Mouse (Mus musculus) adrenal gland, postnatal 25 days (tissue): ENCODE results near the gene Gm49396. TPM values are rescaled to one million over a fixed set of nuclear protein-coding genes. Genes with fewer than 3 reads are reported as not detected.

Source experiments
- DNase-seq: peaks from one replicate; pipeline ENCODE4 v3.0.0; 2021; ENCODE audit warnings: mixed read lengths
- microRNA-seq, 2 experiments: library from miRNA; unstranded; fragments of <30 nt; microRNA quantifications; one replicate each; pipeline ENCODE4 v1.2.0; 2021
- total RNA-seq: library from RNA; stranded (reverse); gene quantifications from 2 replicates; pipeline ENCODE4 v1.2.3, GENCODE M21; 2021

Gene Gm49396
- total RNA-seq, 1 experiment from 2014 or later, result 6.3 TPM

- no peak for DNase-seq
These were observed 46.9 kb downstream of the Gm49396 start for GRCm38 (mm10) chr7:30610043-30610442.

GRCm38 (mm10) chr7:30612654-30613402, 49.7 kb downstream of the Gm49396 start, which contains the start of gene Upk1a:
TSS of gene Upk1a (minus strand) at chr7:30612847.
- DNase-seq, result no peak

GRCm38 (mm10) chr7:30613529-30614112, 50.5 kb downstream of the Gm49396 start:
- peak; percentile 65 for DNase-seq

- no peak for DNase-seq
These were observed 51.3 kb downstream of the Gm49396 start for GRCm38 (mm10) chr7:30614454-30614853.

GRCm38 (mm10) chr7:30615049-30615760, 52.1 kb downstream of the Gm49396 start:
- DNase-seq, result no peak

Small RNAs within 50 kb of the gene (microRNA-seq; reads per million reads assigned to microRNA genes)
- gene Gm38670, result 1.4 to 1.7 reads per million in 2 experiments
- 0 to 0.34 reads per million in 2 experiments for gene Mir3569

Other genes starting within 250 kb of the Gm49396 start
- 29.0 and 41.3 TPM in 2 replicates for gene Syne4, start 248.5 kb upstream of the Gm49396 start, total RNA-seq
- 1.5 and 2.0 TPM in 2 replicates for gene E130208F15Rik, start 241.6 kb upstream of the Gm49396 start, total RNA-seq
- gene Sdhaf1, start 239.4 kb upstream of the Gm49396 start, total RNA-seq, result 13.1 and 14.1 TPM in 2 replicates
- 16.6 and 19.4 TPM in 2 replicates for gene Lrfn3, start 200.6 kb upstream of the Gm49396 start, total RNA-seq
- gene Tyrobp, start 149.6 kb upstream of the Gm49396 start, total RNA-seq, result 14.9 and 15.0 TPM in 2 replicates
- gene Hcst, start 143.5 kb upstream of the Gm49396 start, total RNA-seq, result 2.6 TPM in 1 of 2 replicates, not detected in the other
- 1.2 and 2.1 TPM in 2 replicates for gene Nfkbid, start 141.6 kb upstream of the Gm49396 start, total RNA-seq
- gene Aplp1, start 117.8 kb upstream of the Gm49396 start, total RNA-seq, result 19.6 and 29.9 TPM in 2 replicates
- gene Kirrel2, start 105.7 kb upstream of the Gm49396 start, total RNA-seq, result not detected in 2 replicates
- gene Nphs1, start 105.0 kb upstream of the Gm49396 start, total RNA-seq, result not detected in 2 replicates
- 1.6 TPM in 1 of 2 replicates, not detected in the other for gene Prodh2, start 69.7 kb upstream of the Gm49396 start, total RNA-seq
- 5.6 and 7.4 TPM in 2 replicates for gene Arhgap33, start 28.3 kb upstream of the Gm49396 start, total RNA-seq
- 30.2 and 33.5 TPM in 2 replicates for gene Hspb6, start 11.2 kb upstream of the Gm49396 start, total RNA-seq
- gene Proser3, start 11.0 kb upstream of the Gm49396 start, total RNA-seq, result 14.8 TPM in 2 replicates
- gene Lin37, start 3.5 kb upstream of the Gm49396 start, total RNA-seq, result 56.9 and 67.6 TPM in 2 replicates
- 71.9 and 81.8 TPM in 2 replicates for gene U2af1l4, start within 50 bp of the Gm49396 start, total RNA-seq
- gene Psenen, start 283 bp downstream of the Gm49396 start, total RNA-seq, result 148 and 160 TPM in 2 replicates
- 4.4 and 6.7 TPM in 2 replicates for gene Igflr1, start 2.1 kb downstream of the Gm49396 start, total RNA-seq
- 60.7 and 73.7 TPM in 2 replicates for gene Kmt2b, start 25.4 kb downstream of the Gm49396 start, total RNA-seq
- gene Zbtb32, start 35.6 kb downstream of the Gm49396 start, total RNA-seq, result 0.33 and 0.71 TPM in 2 replicates
- gene Upk1a, start 49.5 kb downstream of the Gm49396 start, total RNA-seq, result 0.36 TPM in 1 of 2 replicates, not detected in the other
- 1,003 and 1,219 TPM in 2 replicates for gene Cox6b1, start 62.8 kb downstream of the Gm49396 start, total RNA-seq
- gene Etv2, start 72.5 kb downstream of the Gm49396 start, total RNA-seq, result not detected in 2 replicates
- 78.4 and 87.5 TPM in 2 replicates for gene Rbm42, start 87.0 kb downstream of the Gm49396 start, total RNA-seq
- gene Haus5, start 101.7 kb downstream of the Gm49396 start, total RNA-seq, result 12.6 and 13.5 TPM in 2 replicates
- not detected in 2 replicates for gene Pmis2, start 108.3 kb downstream of the Gm49396 start, total RNA-seq
- gene 2200002J24Rik, start 135.6 kb downstream of the Gm49396 start, total RNA-seq, result 5.5 and 11.1 TPM in 2 replicates
- gene Atp4a, start 148.9 kb downstream of the Gm49396 start, total RNA-seq, result 3.6 and 3.8 TPM in 2 replicates
- 209 TPM in 2 replicates for gene Tmem147, start 166.2 kb downstream of the Gm49396 start, total RNA-seq
- gene Gapdhs, start 180.3 kb downstream of the Gm49396 start, total RNA-seq, result not detected in 2 replicates
- gene Sbsn, start 188.1 kb downstream of the Gm49396 start, total RNA-seq, result 310 and 338 TPM in 2 replicates
- 1.4 and 2.6 TPM in 2 replicates for gene Dmkn, start 200.4 kb downstream of the Gm49396 start, total RNA-seq
- gene Krtdap, start 224.6 kb downstream of the Gm49396 start, total RNA-seq, result not detected in 2 replicates